Mouse (Mus musculus): Measurements from ENCODE around the gene Ttc41. TPM values are rescaled to one million over a fixed set of nuclear protein-coding genes. Genes with fewer than 3 reads are reported as not detected.

Gene Ttc41
- polyA plus RNA-seq, 1 experiment from 2014 or later: 2.2 TPM

- peaks cover 31% of the 10 kb centered on the region for H3K36me3 ChIP-seq (replicated peaks)
- DNase-seq (ENCODE audit: low spot score): peak; percentile 82
- H3K27me3 ChIP-seq (replicated peaks; ENCODE audit: low read depth, poor library complexity, severe bottlenecking): no peaks in the 10 kb centered on the region
- peaks cover 36% of the 10 kb centered on the region for H3K4me1 ChIP-seq
- 6% methylated on average over 33 of the region's 33 CpGs for WGBS
- H3K27ac ChIP-seq (replicated peaks): peak overlapping the region; percentile 94
- H3K4me3 ChIP-seq: peak overlapping the region; percentile 76
- H3K9me3 ChIP-seq: no peaks in the 10 kb centered on the region
These were observed 526 bp downstream of the Ttc41 start for GRCm38 (mm10) chr10:86705922-86706752.

GRCm38 (mm10) chr10:86707134-86707533 is 1.5 kb downstream of the Ttc41 start:
- DNase-seq (ENCODE audit: low spot score): no peak
- H3K36me3 ChIP-seq (replicated peaks): peaks cover 21% of the 10 kb centered on the region
- no peaks in the 10 kb centered on the region for H3K27me3 ChIP-seq (replicated peaks; ENCODE audit: low read depth, poor library complexity, severe bottlenecking)
- H3K4me3 ChIP-seq: peak overlapping the region; percentile 76; the same call in 1 of the 2 replicates
- H3K4me1 ChIP-seq: peaks cover 28% of the 10 kb centered on the region
- WGBS: 90% methylated on average over 3 of the region's 3 CpGs
- H3K27ac ChIP-seq (replicated peaks): peak overlapping the region; percentile 94
- no peaks in the 10 kb centered on the region for H3K9me3 ChIP-seq

GRCm38 (mm10) chr10:86712156-86712555 is 6.5 kb downstream of the Ttc41 start:
- DNase-seq (ENCODE audit: low spot score): no peak
- no peak overlapping the region for H3K4me3 ChIP-seq
- peaks cover under 1% of the 10 kb centered on the region; the same call in 1 of the 2 replicates for H3K4me1 ChIP-seq
- no peaks in the 10 kb centered on the region for H3K36me3 ChIP-seq (replicated peaks)
- no peaks in the 10 kb centered on the region for H3K9me3 ChIP-seq
- H3K27me3 ChIP-seq (replicated peaks; ENCODE audit: low read depth, poor library complexity, severe bottlenecking): no peaks in the 10 kb centered on the region
- 76% methylated on average over 3 of the region's 3 CpGs for WGBS
- no peak overlapping the region for H3K27ac ChIP-seq (replicated peaks)

- Histone ChIP-seq H3K27me3 (replicated peaks; ENCODE audit: low read depth, poor library complexity, severe bottlenecking) (0 out of 2 replicates have a peak, but pooled peaks cover 3% of the 10 kb centered on the region), H3K27ac (replicated peaks) (peak overlapping the region; percentile 79), H3K4me3 (peak overlapping the region; percentile 50), H3K9me3 (no peaks in the 10 kb centered on the region), H3K36me3 (replicated peaks) (no peaks in the 10 kb centered on the region), H3K4me1 (peaks cover 14% of the 10 kb centered on the region)
- 4% methylated on average over 12 of the region's 12 CpGs for WGBS
- DNase-seq (ENCODE audit: low spot score): peak; percentile 65
These were observed 22.0 kb downstream of the Ttc41 start for GRCm38 (mm10) chr10:86727548-86727980.

- H3K9me3 ChIP-seq: no peaks in the 10 kb centered on the region
- no peak overlapping the region; the same call in 1 of the 2 replicates for H3K4me3 ChIP-seq
- peaks cover 14% of the 10 kb centered on the region for H3K4me1 ChIP-seq
- DNase-seq (ENCODE audit: low spot score): no peak
- H3K27me3 ChIP-seq (replicated peaks; ENCODE audit: low read depth, poor library complexity, severe bottlenecking): 0 out of 2 replicates have a peak, but pooled peaks cover 3% of the 10 kb centered on the region
- WGBS: 91% methylated on average over 3 of the region's 3 CpGs
- peak overlapping the region; percentile 79 for H3K27ac ChIP-seq (replicated peaks)
- no peaks in the 10 kb centered on the region for H3K36me3 ChIP-seq (replicated peaks)
These were observed 22.6 kb downstream of the Ttc41 start for GRCm38 (mm10) chr10:86728176-86728575.

GRCm38 (mm10) chr10:86730823-86731499 is 25.4 kb downstream of the Ttc41 start:
- Histone ChIP-seq H3K4me1 (peaks cover 14% of the 10 kb centered on the region), H3K4me3 (peak overlapping the region; percentile 62), H3K9me3 (no peaks in the 10 kb centered on the region), H3K27ac (replicated peaks) (peak overlapping the region; percentile 79), H3K27me3 (replicated peaks; ENCODE audit: low read depth, poor library complexity, severe bottlenecking) (0 out of 2 replicates have a peak, but pooled peaks cover 3% of the 10 kb centered on the region), H3K36me3 (replicated peaks) (no peaks in the 10 kb centered on the region)
- DNase-seq (ENCODE audit: low spot score): peak; percentile 89
- 14% methylated on average over 22 of the region's 22 CpGs for WGBS

- H3K4me3 ChIP-seq: peak overlapping the region; percentile 62; the same call in 1 of the 2 replicates
- 0 out of 2 replicates have a peak, but pooled peaks cover 3% of the 10 kb centered on the region for H3K27me3 ChIP-seq (replicated peaks; ENCODE audit: low read depth, poor library complexity, severe bottlenecking)
- 68% methylated on average over 2 of the region's 2 CpGs for WGBS
- H3K4me1 ChIP-seq: peaks cover 14% of the 10 kb centered on the region
- no peaks in the 10 kb centered on the region for H3K36me3 ChIP-seq (replicated peaks)
- no peak for DNase-seq (ENCODE audit: low spot score)
- no peak overlapping the region for H3K27ac ChIP-seq (replicated peaks)
- no peaks in the 10 kb centered on the region for H3K9me3 ChIP-seq
These were observed 25.9 kb downstream of the Ttc41 start for GRCm38 (mm10) chr10:86731500-86731863.

GRCm38 (mm10) chr10:86735036-86735435 is 29.4 kb downstream of the Ttc41 start:
- no peak for DNase-seq (ENCODE audit: low spot score)
- Histone ChIP-seq H3K27ac (replicated peaks) (no peak overlapping the region), H3K4me1 (no peaks in the 10 kb centered on the region), H3K9me3 (no peaks in the 10 kb centered on the region), H3K36me3 (replicated peaks) (no peaks in the 10 kb centered on the region), H3K4me3 (no peak overlapping the region), H3K27me3 (replicated peaks; ENCODE audit: low read depth, poor library complexity, severe bottlenecking) (0 out of 2 replicates have a peak, but pooled peaks cover 1% of the 10 kb centered on the region)
- WGBS: 81% methylated on average over 4 of the region's 4 CpGs

GRCm38 (mm10) chr10:86742918-86743317 is 37.3 kb downstream of the Ttc41 start:
- H3K36me3 ChIP-seq (replicated peaks): no peaks in the 10 kb centered on the region
- DNase-seq (ENCODE audit: low spot score): no peak
- H3K4me1 ChIP-seq: no peaks in the 10 kb centered on the region
- H3K4me3 ChIP-seq: no peak overlapping the region
- no peaks in the 10 kb centered on the region for H3K9me3 ChIP-seq
- no peak overlapping the region for H3K27ac ChIP-seq (replicated peaks)
- WGBS: 84% methylated on average over 2 of the region's 2 CpGs
- H3K27me3 ChIP-seq (replicated peaks; ENCODE audit: low read depth, poor library complexity, severe bottlenecking): no peaks in the 10 kb centered on the region

- H3K27ac ChIP-seq (replicated peaks): no peak overlapping the region
- H3K4me1 ChIP-seq: no peaks in the 10 kb centered on the region
- H3K9me3 ChIP-seq: no peaks in the 10 kb centered on the region
- no peak overlapping the region for H3K4me3 ChIP-seq
- no peaks in the 10 kb centered on the region for H3K36me3 ChIP-seq (replicated peaks)
- 90% methylated on average over 7 of the region's 7 CpGs for WGBS
- H3K27me3 ChIP-seq (replicated peaks; ENCODE audit: low read depth, poor library complexity, severe bottlenecking): no peaks in the 10 kb centered on the region
- no peak for DNase-seq (ENCODE audit: low spot score)
These were observed 38.7 kb downstream of the Ttc41 start for GRCm38 (mm10) chr10:86744306-86744705.

GRCm38 (mm10) chr10:86755816-86756502 is 50.3 kb downstream of the Ttc41 start:
- no peak overlapping the region for H3K27ac ChIP-seq (replicated peaks)
- no peak for DNase-seq (ENCODE audit: low spot score)
- no peaks in the 10 kb centered on the region for H3K36me3 ChIP-seq (replicated peaks)
- H3K4me3 ChIP-seq: no peak overlapping the region
- H3K9me3 ChIP-seq: no peaks in the 10 kb centered on the region
- no peaks in the 10 kb centered on the region for H3K4me1 ChIP-seq
- WGBS: 81% methylated on average over 6 of the region's 6 CpGs
- H3K27me3 ChIP-seq (replicated peaks; ENCODE audit: low read depth, poor library complexity, severe bottlenecking): no peaks in the 10 kb centered on the region

GRCm38 (mm10) chr10:86757724-86758123 is 52.1 kb downstream of the Ttc41 start:
- H3K27ac ChIP-seq (replicated peaks): no peak overlapping the region
- H3K36me3 ChIP-seq (replicated peaks): no peaks in the 10 kb centered on the region
- no peaks in the 10 kb centered on the region for H3K9me3 ChIP-seq
- no peaks in the 10 kb centered on the region for H3K27me3 ChIP-seq (replicated peaks; ENCODE audit: low read depth, poor library complexity, severe bottlenecking)
- 92% methylated on average over 1 of the region's 1 CpGs for WGBS
- no peak for DNase-seq (ENCODE audit: low spot score)
- peaks cover 13% of the 10 kb centered on the region for H3K4me1 ChIP-seq
- H3K4me3 ChIP-seq: no peak overlapping the region
